Mouse (Mus musculus) C2C12 (cell line): Measurements from ENCODE around the gene Ppp1r14d.

Experiments used
- CTCF ChIP-seq: IDR thresholded peaks from one replicate; pipeline ENCODE4 v1.5.1; 2011; ENCODE audit not compliant: control insufficient read depth, insufficient read depth, insufficient read length
- FOSL1 ChIP-seq: IDR thresholded peaks from one replicate; pipeline ENCODE4 v1.8.0; 2011; ENCODE audit warnings: mild to moderate bottlenecking, low read length; ENCODE audit not compliant: poor library complexity, insufficient read depth, severe bottlenecking
- MYOG ChIP-seq: IDR thresholded peaks from one replicate; pipeline ENCODE4 v1.6.1; 2011; ENCODE audit not compliant: control insufficient read depth, insufficient read length; ENCODE audit errors: extremely low read depth
- USF1 ChIP-seq: IDR thresholded peaks from one replicate; pipeline ENCODE4 v1.6.1; 2011; ENCODE audit warnings: low read depth, mild to moderate bottlenecking, control low read depth, moderate library complexity

- TF ChIP-seq CTCF (no peak), USF1 (no peak), MYOG (no peak), FOSL1 (no peak)
Measured at GRCm38 (mm10) chr2:119270286-119270642, 40.6 kb upstream of the Ppp1r14d start.
